Mouse (Mus musculus): ENCODE data around the gene 4930480E11Rik. TPM values are rescaled to one million over a fixed set of nuclear protein-coding genes. Genes with fewer than 3 reads are reported as not detected.
"Not testable (repeated sequence)": the region's sequence is repeated elsewhere in the genome, so short reads cannot be mapped to it uniquely, and the experiment has no call there.

Gene 4930480E11Rik
- not detected in 2 replicates for polyA plus RNA-seq (2015; fragmentation: Nextera tagmentation; extraction: Ambion mirVana)

GRCm38 (mm10) chrX:78369343-78369742, at the start of gene 4930480E11Rik:
4930480E11Rik (plus strand) TSS chrX:78369643.
- Histone ChIP-seq H3K9ac (no peak within 1 kb of the TSS), H3K4me3 (replicated peaks) (no peak within 1 kb of the TSS), H3K27ac (no peak within 1 kb of the TSS), H3K27me3 (replicated peaks) (no peaks in the 10 kb centered on the region), H3K36me3 (no peaks in the 10 kb centered on the region), H3K9me3 (no peaks in the 10 kb centered on the region), H3K4me1 (no peaks in the 10 kb centered on the region), H3K4me2 (no peak within 1 kb of the TSS)
- WGBS = 52% methylated on average over 1 of the region's 1 CpGs
- no peak for ATAC-seq (ENCODE audit: insufficient read depth, low FRiP score, low read depth)

- 75% methylated on average over 2 of the region's 2 CpGs for WGBS
- not testable (repeated sequence) for H3K4me1 ChIP-seq; H3K9ac ChIP-seq; H3K4me2 ChIP-seq; ATAC-seq (ENCODE audit: insufficient read depth, low FRiP score, low read depth); H3K27ac ChIP-seq; H3K9me3 ChIP-seq; H3K4me3 ChIP-seq (replicated peaks); H3K36me3 ChIP-seq; H3K27me3 ChIP-seq (replicated peaks)
These were observed 33.9 kb downstream of the 4930480E11Rik start for GRCm38 (mm10) chrX:78403346-78403745.

Other genes starting within 250 kb of the 4930480E11Rik start
- gene Gm5938, start 244.2 kb upstream of the 4930480E11Rik start, polyA plus RNA-seq (2015; fragmentation: Nextera tagmentation; extraction: Ambion mirVana) = not detected in 2 replicates
- not detected in 2 replicates for gene Obp1b, start 182.9 kb upstream of the 4930480E11Rik start, polyA plus RNA-seq (2015; fragmentation: Nextera tagmentation; extraction: Ambion mirVana)
- gene Gm14743, start 123.7 kb upstream of the 4930480E11Rik start, polyA plus RNA-seq (2015; fragmentation: Nextera tagmentation; extraction: Ambion mirVana) = not detected in 2 replicates
- gene Prrg1, start 214.3 kb downstream of the 4930480E11Rik start, polyA plus RNA-seq (2015; fragmentation: Nextera tagmentation; extraction: Ambion mirVana) = 8.2 and 10.8 TPM in 2 replicates

Measured in stomach, embryonic 15.5 days (tissue).